Mouse (Mus musculus) lung, adult 18-20 months (tissue): ENCODE measurements at regions not wholly inside any gene's neighbourhood (a gene's known extent, or its start where the extent isn't known, plus 50 kb on each side); places are given as distances from the start of the nearest gene placed in this dataset.

Experiments
- DNase-seq, 2 experiments: peaks; one replicate each; pipeline ENCODE4 v3.0.0; 2022; ENCODE audit warnings: mixed read lengths in 2 of 2

- DNase-seq, result peak; percentile 36 to 43
Observed at GRCm38 (mm10) chr5:118504170-118504569, 56.3 kb upstream of the Med13l start.

GRCm38 (mm10) chr5:118504926-118505325 is 55.6 kb upstream of the Med13l start:
- no peak for DNase-seq

- DNase-seq, result no peak
Observed at GRCm38 (mm10) chr5:118509871-118510270, 50.6 kb upstream of the Med13l start.
